Mouse (Mus musculus) CH12.LX (cell line): Measurements from ENCODE around the gene Cep63. TPM values are rescaled to one million over a fixed set of nuclear protein-coding genes. Genes with fewer than 3 reads are reported as not detected.

Source experiments
- DNase-seq: peaks from one replicate; pipeline ENCODE4 v3.0.0-alpha.2; 2013; ENCODE audit errors: extremely low read depth
- H3K27ac ChIP-seq: 2 replicates; pipeline ENCODE4 v1.5.1; 2012; ENCODE audit warnings: low read depth, mild to moderate bottlenecking, control low read depth, moderate library complexity; ENCODE audit not compliant: insufficient read depth
- H3K27me3 ChIP-seq: replicated peaks from 2 replicates; pipeline ENCODE3; 2012; ENCODE audit warnings: inconsistent platforms
- H3K36me3 ChIP-seq, 2 experiments: replicated peaks in 1 of 2; 2 replicates each; pipeline versions ENCODE3 to v1.6.1; 2012; ENCODE audit warnings: inconsistent platforms in 1 of 2, low read length in 1 of 2, mild to moderate bottlenecking in 1 of 2, mixed read lengths in 1 of 2, moderate library complexity in 1 of 2; ENCODE audit not compliant: control insufficient read depth in 1 of 2, insufficient read depth in 1 of 2
- H3K4me1 ChIP-seq, 2 experiments: 2 replicates each; pipeline ENCODE4 v1.6.1; 2012; ENCODE audit warnings: inconsistent platforms in 1 of 2, moderate library complexity in 1 of 2; ENCODE audit not compliant: insufficient read depth in 2 of 2, control insufficient read depth in 1 of 2
- H3K4me2 ChIP-seq: 2 replicates; pipeline ENCODE4 v1.6.1; 2012; ENCODE audit warnings: low read depth, mild to moderate bottlenecking, control low read depth; ENCODE audit not compliant: poor library complexity, insufficient read depth, severe bottlenecking
- H3K4me3 ChIP-seq, 3 experiments: fragments of 150-350 bp in 1 of 3; sonication (generic) in 1 of 3; replicated peaks in 1 of 3; 2 replicates each; pipeline versions ENCODE3 to v1.5.1; 2011 to 2012; ENCODE audit warnings: low read depth in 2 of 3, low read length in 2 of 3, mild to moderate bottlenecking in 2 of 3, moderate library complexity in 2 of 3, control low read depth in 1 of 3, improper control_type of control experiment in 1 of 3, inconsistent platforms in 1 of 3, mixed read lengths in 1 of 3; ENCODE audit not compliant: poor library complexity in 1 of 3
- H3K79me2 ChIP-seq: replicated peaks from 2 replicates; pipeline ENCODE4 v1.6.1; 2012; ENCODE audit warnings: mild to moderate bottlenecking, moderate library complexity; ENCODE audit not compliant: control insufficient read depth, poor library complexity, insufficient read depth, severe bottlenecking; ENCODE audit errors: extremely low read depth
- H3K9ac ChIP-seq: 2 replicates; pipeline ENCODE4 v1.6.1; 2012; ENCODE audit warnings: low read depth, mild to moderate bottlenecking, control low read depth, moderate library complexity; ENCODE audit not compliant: insufficient read depth
- H3K9me3 ChIP-seq: replicated peaks from 2 replicates; pipeline ENCODE3; 2012; ENCODE audit warnings: low read length, inconsistent platforms, mixed read lengths
- BHLHE40 ChIP-seq: IDR thresholded peaks from 2 replicates; pipeline ENCODE4 v1.6.1; 2011; ENCODE audit warnings: mild to moderate bottlenecking, low read depth, low read length, improper control_type of control experiment
- CHD1 ChIP-seq: IDR thresholded peaks from 2 replicates; pipeline ENCODE4 v1.6.1; 2012; ENCODE audit warnings: low read depth, low read length, improper control_type of control experiment, inconsistent platforms
- E2F4 ChIP-seq: IDR thresholded peaks from 2 replicates; pipeline ENCODE4 v1.6.1; 2011; ENCODE audit warnings: low read depth, low read length, improper control_type of control experiment; ENCODE audit not compliant: insufficient replicate concordance
- ELF1 ChIP-seq: IDR thresholded peaks from 2 replicates; pipeline ENCODE4 v1.6.1; 2014; ENCODE audit warnings: low read depth, mild to moderate bottlenecking, inconsistent platforms, low read length, improper control_type of control experiment
- ETS1 ChIP-seq: conservative IDR thresholded peaks from 2 replicates; pipeline ENCODE4 v1.6.1; 2012; ENCODE audit warnings: low read depth, mild to moderate bottlenecking, inconsistent platforms, low read length, improper control_type of control experiment, moderate library complexity
- JUN ChIP-seq: IDR thresholded peaks from 2 replicates; pipeline ENCODE4 v1.6.1; 2011; ENCODE audit warnings: low read depth, mild to moderate bottlenecking, low read length, improper control_type of control experiment, moderate library complexity; ENCODE audit not compliant: insufficient read depth
- MAX ChIP-seq: IDR thresholded peaks from 2 replicates; pipeline ENCODE4 v1.6.1; 2011; ENCODE audit warnings: low read length, improper control_type of control experiment
- MYC ChIP-seq: IDR thresholded peaks from 2 replicates; pipeline ENCODE4 v1.6.1; 2011; ENCODE audit warnings: low read depth, mild to moderate bottlenecking, improper control_type of control experiment, low read length
- NRF1 ChIP-seq: IDR thresholded peaks from 2 replicates; pipeline ENCODE4 v1.6.1; 2014; ENCODE audit warnings: low read depth, mild to moderate bottlenecking, inconsistent platforms, low read length, improper control_type of control experiment, moderate library complexity
- RAD21 ChIP-seq: IDR thresholded peaks from 2 replicates; pipeline ENCODE4 v1.6.1; 2011; ENCODE audit warnings: low read depth, mild to moderate bottlenecking, low read length, improper control_type of control experiment, moderate library complexity
- SIN3A ChIP-seq: IDR thresholded peaks from 2 replicates; pipeline ENCODE4 v1.6.1; 2012; ENCODE audit warnings: low read length, improper control_type of control experiment, inconsistent platforms
- SMC3 ChIP-seq: IDR thresholded peaks from 2 replicates; pipeline ENCODE4 v1.6.1; 2011; ENCODE audit warnings: low read depth, low read length, improper control_type of control experiment
- TCF12 ChIP-seq: IDR thresholded peaks from 2 replicates; pipeline ENCODE4 v1.6.1; 2014; ENCODE audit warnings: low read depth, mild to moderate bottlenecking, inconsistent platforms, low read length, improper control_type of control experiment
- ZC3H11A ChIP-seq: IDR thresholded peaks from 2 replicates; pipeline ENCODE4 v1.6.1; 2012; ENCODE audit warnings: low read depth, mild to moderate bottlenecking, inconsistent platforms, low read length, improper control_type of control experiment
- ZNF384 ChIP-seq: IDR thresholded peaks from 2 replicates; pipeline ENCODE4 v1.6.1; 2012; ENCODE audit warnings: low read depth, low read length, improper control_type of control experiment, inconsistent platforms
- dilution Hi-C: fragments of 300-500 bp; cut with MboI; formaldehyde crosslinking; loops from 2 replicates; pipeline ENCODE4 v1.14.3; 2020; ENCODE audit warnings: low sequenced_read_pairs; ENCODE audit not compliant: extremely low pct_unique_long_range_greater_than_20kb, extremely low pct_ligation_motif_present
- in situ Hi-C: fragments of 300-500 bp; cut with MboI; formaldehyde crosslinking; loops from 3 replicates; pipeline ENCODE4 v1.14.3; 2019; ENCODE audit warnings: low sequenced_read_pairs, low pct_ligation_motif_present, low pct_unique_long_range_greater_than_20kb, mixed read lengths
- polyA plus RNA-seq: library from polyadenylated mRNA; unstranded; fragments of >175 nt; gene quantifications from 2 replicates; pipeline ENCODE4 v1.2.1, GENCODE M21; 2012; ENCODE audit warnings: low read depth; ENCODE audit not compliant: insufficient read length
- total RNA-seq, 2 experiments: library from RNA; depleted of rRNA; stranded (reverse); fragments of 300-350 nt in 1 of 2; fragments of >200 nt in 1 of 2; gene quantifications; 2 replicates each; pipeline ENCODE4 v1.2.3; 2012 to 2014

The Cep63 gene
- total and polyA plus RNA-seq, 3 experiments: 18.7 to 45.6 (median 27.3) TPM

DNA sequence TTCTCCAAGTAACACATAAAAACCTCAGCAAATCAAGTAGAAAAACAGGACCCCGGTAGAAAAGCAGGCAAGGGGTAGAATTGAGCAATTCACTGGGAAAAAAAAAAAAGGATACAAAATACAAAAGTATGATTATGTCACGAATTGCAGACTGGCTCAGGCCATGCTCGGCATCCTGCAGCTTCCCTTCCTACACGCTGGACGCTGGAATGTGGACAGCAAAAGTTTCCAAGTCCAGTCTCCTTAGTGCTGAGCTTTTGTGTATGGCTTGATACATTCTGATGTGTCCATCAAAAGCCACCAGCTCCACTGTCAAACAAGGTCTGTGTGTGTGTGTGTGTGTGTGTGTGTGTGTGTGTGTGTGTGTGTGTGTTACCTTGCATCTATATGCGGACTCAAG, 15.2 kb upstream of the Cep63 start:
- Histone ChIP-seq H3K9me3 (no peaks in the 10 kb centered on the region), H3K4me3 (no peak overlapping the region), H3K27ac (no peak overlapping the region), H3K4me1 (no peaks in the 10 kb centered on the region), H3K27me3 (no peaks in the 10 kb centered on the region), H3K9ac (no peak overlapping the region), H3K4me2 (no peak overlapping the region), H3K36me3 (no peaks in the 10 kb centered on the region), H3K79me2 (no peaks in the 10 kb centered on the region)
- DNase-seq: no peak
- no peak for TF ChIP-seq SMC3
- no peak for TF ChIP-seq ZC3H11A
- TF ChIP-seq CHD1: no peak
- TF ChIP-seq BHLHE40: no peak
- dilution Hi-C loops (no loop called here), in situ Hi-C loops (no loop called here)

DNA sequence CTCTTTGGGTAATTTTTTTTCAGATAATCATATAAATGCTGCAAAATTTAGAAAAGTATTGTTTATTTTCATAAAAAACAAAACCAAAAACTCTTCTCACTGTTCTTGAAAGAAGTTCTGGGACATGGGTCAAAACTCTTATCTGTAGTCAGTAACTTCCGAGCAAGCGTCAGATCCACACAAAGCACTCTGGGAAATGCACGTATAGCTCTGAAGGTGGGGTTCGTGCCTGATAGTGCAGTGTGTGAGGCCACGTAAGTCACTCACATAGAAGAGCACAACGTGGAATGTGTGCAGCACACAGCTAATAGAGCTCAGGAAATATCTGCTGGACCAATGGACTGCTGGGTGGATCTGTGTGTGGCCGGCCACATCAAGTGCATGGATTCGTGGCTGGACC, 13.2 kb upstream of the Cep63 start:
- Histone ChIP-seq H3K9me3 (no peaks in the 10 kb centered on the region), H3K27ac (no peak overlapping the region), H3K9ac (no peak overlapping the region), H3K79me2 (no peaks in the 10 kb centered on the region), H3K4me1 (no peaks in the 10 kb centered on the region), H3K4me3 (no peak overlapping the region), H3K4me2 (no peak overlapping the region), H3K36me3 (peaks cover 0 to 4% of the 10 kb centered on the region in 2 experiments), H3K27me3 (no peaks in the 10 kb centered on the region)
- in situ Hi-C loops (loop anchor here (5.0 to 10.0 kb wide), 2 partner anchors 138 to 235 kb away; no protein-coding TSS in a partner anchor), dilution Hi-C loops (no loop called here)
- no peak for DNase-seq
- TF ChIP-seq MAX (no peak), TCF12 (no peak), ELF1 (no peak), NRF1 (no peak), BHLHE40 (no peak), RAD21 (no peak), JUN (no peak), MYC (no peak), ZNF384 (no peak), ETS1 (no peak), E2F4 (no peak), SIN3A (no peak)
